Mouse (Mus musculus): ENCODE results near the gene Vav2. TPM values are rescaled to one million over a fixed set of nuclear protein-coding genes. Genes with fewer than 3 reads are reported as not detected.

The Vav2 gene
- polyA plus RNA-seq, 1 experiment from 2014 or later, result 17.3 TPM

DNA sequence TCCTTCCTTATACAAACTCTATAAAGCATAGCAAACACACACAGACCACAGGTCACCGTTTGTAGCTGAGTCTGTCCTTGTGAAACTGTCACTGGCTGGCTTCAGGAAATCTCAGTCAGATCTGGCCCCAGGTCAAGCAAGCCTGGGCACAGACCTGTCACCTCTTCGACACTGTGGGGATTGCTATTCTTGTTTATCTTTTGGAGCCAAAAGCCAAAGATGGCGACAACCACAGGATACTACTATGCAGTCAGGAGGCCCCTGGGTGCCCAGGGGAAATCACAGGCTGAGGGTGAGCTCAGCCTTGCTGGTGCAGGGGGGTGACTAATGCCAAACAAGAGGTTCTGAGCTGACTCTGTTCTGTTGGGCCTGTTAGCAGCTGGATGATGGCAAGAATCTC is 10.4 kb downstream of the Vav2 start:
- Histone ChIP-seq H3K36me3 (ENCODE audit: control insufficient read depth, insufficient read depth, low read length) (no peaks in the 10 kb centered on the region), H3K4me2 (ENCODE audit: low read depth) (no peak overlapping the region), H3K27ac (ENCODE audit: low read depth, low read length) (no peak overlapping the region), H3K27me3 (ENCODE audit: control insufficient read depth, insufficient read depth, low read length) (no peaks in the 10 kb centered on the region), H3K4me1 (ENCODE audit: control insufficient read depth, insufficient read depth, low read length) (peaks cover 65% of the 10 kb centered on the region), H3K4me3 (ENCODE audit: low read depth, low read length) (no peak overlapping the region), H3K9ac (ENCODE audit: low read length) (0 out of 2 replicates have a peak overlapping the region, but pooled peaks have one; percentile 27), H3K9me3 (ENCODE audit: control insufficient read depth, low read length) (no peaks in the 10 kb centered on the region)
- 45% methylated on average over 3 of the region's 3 CpGs for WGBS
- DNase-seq (ENCODE audit: low spot score) (no peak), ATAC-seq (ENCODE audit: insufficient read depth, low FRiP score, low TSS enrichment) (no peak)

DNA sequence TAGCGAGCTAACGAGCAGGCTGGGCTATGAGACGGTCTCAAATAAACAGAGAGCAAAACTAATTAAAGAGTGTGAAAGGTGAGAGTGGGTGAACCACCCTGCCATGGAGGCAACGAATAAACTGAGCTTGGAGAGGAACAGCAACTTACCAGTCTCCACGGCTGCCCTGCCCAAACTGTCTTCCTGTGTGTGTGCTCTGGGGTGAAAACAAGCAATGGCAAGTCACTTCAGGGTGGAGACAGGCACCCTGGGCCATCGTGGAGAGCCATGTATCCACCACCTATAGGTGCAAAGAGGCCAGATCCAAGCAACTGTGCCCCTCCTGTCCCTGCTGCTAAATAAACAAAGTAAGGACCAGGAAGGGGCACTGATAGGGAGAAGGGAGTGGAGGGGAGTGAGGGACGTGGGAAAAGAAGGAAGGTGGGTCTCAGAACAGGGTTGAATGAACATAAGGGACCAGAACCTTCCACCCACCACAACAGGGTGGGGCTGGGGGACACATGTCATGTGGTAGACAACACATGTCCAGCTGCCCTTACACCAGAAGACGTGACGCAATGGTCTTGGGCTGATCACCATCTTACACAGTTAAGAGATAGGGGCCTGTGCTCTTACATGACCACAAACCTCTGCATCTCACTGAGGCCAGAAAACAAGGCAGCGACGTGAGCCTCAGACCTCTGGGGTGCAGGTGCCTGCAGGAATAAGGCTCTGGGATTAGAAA is 11.6 kb downstream of the Vav2 start:
- ATAC-seq (ENCODE audit: insufficient read depth, low FRiP score, low TSS enrichment), result no peak
- DNase-seq (ENCODE audit: low spot score), result no peak
- Histone ChIP-seq H3K9ac (ENCODE audit: low read length) (no peak overlapping the region), H3K4me1 (ENCODE audit: control insufficient read depth, insufficient read depth, low read length) (peaks cover 69% of the 10 kb centered on the region), H3K4me2 (ENCODE audit: low read depth) (peak overlapping the region; percentile 34), H3K36me3 (ENCODE audit: control insufficient read depth, insufficient read depth, low read length) (no peaks in the 10 kb centered on the region), H3K9me3 (ENCODE audit: control insufficient read depth, low read length) (no peaks in the 10 kb centered on the region), H3K4me3 (ENCODE audit: low read depth, low read length) (no peak overlapping the region), H3K27me3 (ENCODE audit: control insufficient read depth, insufficient read depth, low read length) (no peaks in the 10 kb centered on the region), H3K27ac (ENCODE audit: low read depth, low read length) (peak overlapping the region; percentile 95)
- WGBS, result 72% methylated on average over 11 of the region's 11 CpGs

DNA sequence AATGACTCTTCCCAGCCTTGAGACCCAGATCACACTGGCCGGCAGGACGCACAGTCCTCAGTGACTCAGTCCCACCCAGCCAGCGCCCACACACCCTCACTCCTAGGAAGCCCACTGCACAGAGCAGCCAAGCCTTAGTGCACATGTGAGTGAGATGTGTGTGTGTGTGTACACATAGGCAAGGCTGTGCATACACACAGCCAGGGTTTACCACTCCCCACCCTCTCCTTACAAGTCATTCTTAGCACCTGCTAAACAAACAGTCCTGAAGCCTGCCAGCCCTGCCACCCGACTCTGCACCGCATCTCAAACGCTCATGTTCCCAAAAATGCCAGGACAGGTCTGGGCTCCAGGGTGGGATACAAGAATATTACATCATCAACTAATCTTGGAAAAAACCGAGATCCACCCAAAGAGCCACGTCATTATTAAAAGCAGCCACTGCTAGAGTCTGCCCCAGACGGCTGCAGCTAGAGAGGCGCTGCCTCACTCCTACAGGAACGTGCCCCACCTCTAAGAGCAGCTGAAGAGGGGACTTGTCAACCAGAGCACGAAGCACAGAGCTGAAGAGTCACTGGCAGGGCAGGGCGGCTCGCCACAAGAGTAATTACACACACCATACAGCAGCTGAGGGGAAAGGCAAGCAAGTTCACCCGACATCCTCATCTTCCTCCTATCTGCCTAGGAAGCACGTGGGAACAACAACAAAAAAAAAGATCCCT is 12.7 kb downstream of the Vav2 start:
- peak overlapping the region; percentile 95 for H3K27ac ChIP-seq (ENCODE audit: low read depth, low read length)
- peak; percentile 78 for DNase-seq (ENCODE audit: low spot score)
- no peaks in the 10 kb centered on the region for H3K36me3 ChIP-seq (ENCODE audit: control insufficient read depth, insufficient read depth, low read length)
- no peaks in the 10 kb centered on the region for H3K9me3 ChIP-seq (ENCODE audit: control insufficient read depth, low read length)
- peak; percentile 90 for ATAC-seq (ENCODE audit: insufficient read depth, low FRiP score, low TSS enrichment)
- WGBS, result 18% methylated on average over 16 of the region's 16 CpGs
- no peaks in the 10 kb centered on the region for H3K27me3 ChIP-seq (ENCODE audit: control insufficient read depth, insufficient read depth, low read length)
- H3K4me2 ChIP-seq (ENCODE audit: low read depth), result peak overlapping the region; percentile 34
- H3K4me3 ChIP-seq (ENCODE audit: low read depth, low read length), result no peak overlapping the region
- peak overlapping the region; percentile 48 for H3K9ac ChIP-seq (ENCODE audit: low read length)
- peaks cover 66% of the 10 kb centered on the region for H3K4me1 ChIP-seq (ENCODE audit: control insufficient read depth, insufficient read depth, low read length)

DNA sequence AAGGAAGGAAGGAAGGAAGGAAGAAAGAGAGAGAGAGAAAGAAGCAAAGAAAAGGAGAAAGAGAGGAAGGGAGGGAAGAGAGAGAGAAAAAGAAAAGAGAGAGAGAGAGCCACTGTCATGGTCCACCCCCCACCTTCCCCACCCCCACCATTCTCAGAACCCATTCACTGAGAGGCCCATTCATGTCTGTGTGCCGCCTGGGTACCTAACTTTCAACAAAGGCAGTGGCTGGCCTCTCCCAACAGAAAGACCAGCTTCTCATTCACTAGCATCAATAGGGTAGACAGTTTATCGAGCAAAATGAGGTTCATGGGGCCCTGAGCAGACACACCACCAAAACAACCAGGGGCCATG is 13.3 kb downstream of the Vav2 start:
- H3K4me1 ChIP-seq (ENCODE audit: control insufficient read depth, insufficient read depth, low read length), result peaks cover 62% of the 10 kb centered on the region
- WGBS, result 23% methylated on average over 2 of the region's 2 CpGs
- peak; percentile 66; the same call in 1 of the 2 replicates for ATAC-seq (ENCODE audit: insufficient read depth, low FRiP score, low TSS enrichment)
- H3K9ac ChIP-seq (ENCODE audit: low read length), result peak overlapping the region; percentile 48; the same call in 1 of the 2 replicates
- H3K27me3 ChIP-seq (ENCODE audit: control insufficient read depth, insufficient read depth, low read length), result no peaks in the 10 kb centered on the region
- H3K27ac ChIP-seq (ENCODE audit: low read depth, low read length), result peak overlapping the region; percentile 95
- no peaks in the 10 kb centered on the region for H3K9me3 ChIP-seq (ENCODE audit: control insufficient read depth, low read length)
- no peaks in the 10 kb centered on the region for H3K36me3 ChIP-seq (ENCODE audit: control insufficient read depth, insufficient read depth, low read length)
- peak overlapping the region; percentile 34 for H3K4me2 ChIP-seq (ENCODE audit: low read depth)
- H3K4me3 ChIP-seq (ENCODE audit: low read depth, low read length), result no peak overlapping the region
- no peak for DNase-seq (ENCODE audit: low spot score)

DNA sequence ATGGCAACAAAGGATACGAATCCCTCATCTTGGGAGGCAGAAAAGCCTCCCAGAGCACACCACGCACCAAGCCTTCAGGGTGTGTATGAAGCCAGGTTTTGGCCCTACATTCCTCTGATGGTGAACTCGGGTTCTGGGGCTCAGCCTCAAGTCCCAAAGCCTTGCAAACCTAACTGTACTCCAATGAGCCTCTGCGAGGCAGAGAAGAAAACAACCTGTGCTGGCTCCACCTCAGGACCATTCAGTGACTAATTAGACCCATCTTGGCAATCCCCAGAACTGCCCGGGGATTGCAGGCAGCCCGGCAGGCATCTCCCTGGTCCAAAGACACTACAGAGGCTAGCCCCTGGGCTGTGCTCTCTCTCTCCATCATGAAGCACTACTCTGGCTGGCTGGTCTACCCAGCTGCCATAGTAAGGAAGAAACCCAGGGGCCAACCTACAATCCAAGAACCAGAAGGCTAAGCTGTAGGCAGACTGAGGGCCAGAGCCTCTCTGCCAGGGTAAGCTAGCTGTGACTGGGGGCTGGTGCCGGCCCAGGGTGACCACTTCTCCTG is 14.5 kb downstream of the Vav2 start:
- no peak overlapping the region for H3K4me3 ChIP-seq (ENCODE audit: low read depth, low read length)
- DNase-seq (ENCODE audit: low spot score) (no peak), ATAC-seq (ENCODE audit: insufficient read depth, low FRiP score, low TSS enrichment) (no peak)
- peak overlapping the region; percentile 93 for H3K27ac ChIP-seq (ENCODE audit: low read depth, low read length)
- no peaks in the 10 kb centered on the region for H3K36me3 ChIP-seq (ENCODE audit: control insufficient read depth, insufficient read depth, low read length)
- peaks cover 62% of the 10 kb centered on the region for H3K4me1 ChIP-seq (ENCODE audit: control insufficient read depth, insufficient read depth, low read length)
- WGBS, result 3% methylated on average over 7 of the region's 7 CpGs
- no peaks in the 10 kb centered on the region for H3K9me3 ChIP-seq (ENCODE audit: control insufficient read depth, low read length)
- peak overlapping the region; percentile 26 for H3K4me2 ChIP-seq (ENCODE audit: low read depth)
- no peaks in the 10 kb centered on the region for H3K27me3 ChIP-seq (ENCODE audit: control insufficient read depth, insufficient read depth, low read length)
- peak overlapping the region; percentile 9 for H3K9ac ChIP-seq (ENCODE audit: low read length)

DNA sequence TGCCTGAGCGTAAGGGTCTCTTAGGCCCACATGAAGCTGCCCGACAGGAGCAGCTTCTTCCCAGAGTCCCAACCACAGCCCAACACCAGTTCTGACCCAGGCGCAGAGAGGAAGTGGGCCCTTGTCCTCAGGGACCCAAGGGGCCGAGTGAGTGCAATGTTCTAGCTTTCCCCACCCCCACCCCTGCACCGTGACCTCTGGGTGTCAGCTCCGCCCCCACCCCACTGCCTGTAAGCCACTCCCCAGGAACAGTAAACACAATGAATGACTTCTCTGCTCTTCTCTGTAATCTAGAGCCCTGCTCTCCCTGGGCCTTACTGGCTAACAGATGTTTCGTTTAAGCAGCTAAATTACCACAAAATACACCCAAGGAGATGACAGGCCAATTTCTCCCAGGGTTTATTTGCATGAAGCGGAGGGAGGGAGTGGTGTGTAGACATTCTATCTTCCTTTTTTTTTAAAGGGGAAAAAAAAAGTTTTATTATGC is 15.1 kb downstream of the Vav2 start:
- Histone ChIP-seq H3K36me3 (ENCODE audit: control insufficient read depth, insufficient read depth, low read length) (no peaks in the 10 kb centered on the region), H3K4me2 (ENCODE audit: low read depth) (peak overlapping the region; percentile 26), H3K9ac (ENCODE audit: low read length) (peak overlapping the region; percentile 35; the same call in 1 of the 2 replicates), H3K27ac (ENCODE audit: low read depth, low read length) (peak overlapping the region; percentile 93), H3K27me3 (ENCODE audit: control insufficient read depth, insufficient read depth, low read length) (no peaks in the 10 kb centered on the region), H3K4me3 (ENCODE audit: low read depth, low read length) (no peak overlapping the region), H3K9me3 (ENCODE audit: control insufficient read depth, low read length) (no peaks in the 10 kb centered on the region), H3K4me1 (ENCODE audit: control insufficient read depth, insufficient read depth, low read length) (peaks cover 64% of the 10 kb centered on the region)
- ATAC-seq (ENCODE audit: insufficient read depth, low FRiP score, low TSS enrichment) (no peak), DNase-seq (ENCODE audit: low spot score) (peak; percentile 57)
- 9% methylated on average over 8 of the region's 8 CpGs for WGBS

DNA sequence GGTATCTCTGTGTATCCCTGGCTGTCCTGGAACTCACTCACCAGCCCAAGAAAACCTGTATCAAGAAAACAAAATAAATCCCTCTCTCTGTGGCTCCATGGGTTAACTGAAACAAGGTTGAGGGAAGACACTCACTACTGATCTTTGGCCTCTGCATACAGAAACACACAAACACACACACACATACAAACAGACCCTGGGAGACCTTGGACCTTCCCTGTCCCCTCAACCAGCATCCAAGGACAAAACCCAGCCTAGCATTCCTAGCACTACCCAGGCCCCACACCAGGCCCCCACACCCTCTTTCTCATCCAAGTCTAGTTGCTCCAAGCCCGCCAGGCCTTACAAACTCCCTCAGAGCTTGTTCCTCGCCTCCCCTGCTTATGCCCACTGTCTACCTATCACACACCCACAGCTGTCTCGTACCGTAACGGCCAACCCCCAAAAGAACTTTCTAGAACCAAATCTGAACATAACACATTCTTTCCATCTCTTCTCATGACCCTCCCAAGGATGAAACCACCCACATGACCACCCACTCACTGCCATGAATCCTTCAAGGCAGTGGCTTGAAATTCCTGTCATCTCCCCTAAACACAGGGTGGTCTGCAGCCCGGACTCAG is 16.2 kb downstream of the Vav2 start:
- H3K27ac ChIP-seq (ENCODE audit: low read depth, low read length), result no peak overlapping the region; the same call in 1 of the 2 replicates
- H3K4me1 ChIP-seq (ENCODE audit: control insufficient read depth, insufficient read depth, low read length), result peaks cover 57% of the 10 kb centered on the region
- no peak overlapping the region for H3K4me3 ChIP-seq (ENCODE audit: low read depth, low read length)
- no peak overlapping the region for H3K4me2 ChIP-seq (ENCODE audit: low read depth)
- DNase-seq (ENCODE audit: low spot score) (no peak), ATAC-seq (ENCODE audit: insufficient read depth, low FRiP score, low TSS enrichment) (no peak)
- 90% methylated on average over 6 of the region's 6 CpGs for WGBS
- no peak overlapping the region for H3K9ac ChIP-seq (ENCODE audit: low read length)
- no peaks in the 10 kb centered on the region for H3K9me3 ChIP-seq (ENCODE audit: control insufficient read depth, low read length)
- H3K36me3 ChIP-seq (ENCODE audit: control insufficient read depth, insufficient read depth, low read length), result no peaks in the 10 kb centered on the region
- no peaks in the 10 kb centered on the region for H3K27me3 ChIP-seq (ENCODE audit: control insufficient read depth, insufficient read depth, low read length)

DNA sequence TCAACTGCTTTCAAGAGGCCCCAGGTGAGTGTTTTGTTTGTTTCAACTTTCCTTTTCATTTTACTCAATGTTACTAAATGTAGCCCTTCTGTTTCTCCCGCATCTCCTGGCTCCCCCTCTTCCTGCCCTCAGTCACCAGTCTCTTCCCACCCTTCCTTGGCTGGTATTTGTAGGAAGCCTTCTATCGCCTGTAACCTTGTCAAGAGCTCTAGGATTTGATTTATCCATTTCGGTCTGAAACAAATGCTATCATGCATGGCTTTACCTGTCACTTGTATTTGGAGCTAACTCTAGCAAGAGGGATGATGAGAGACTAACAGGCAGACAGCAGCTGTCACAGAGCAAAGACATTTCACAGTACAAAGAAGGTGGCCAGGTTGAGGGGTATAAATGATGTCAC is 18.6 kb downstream of the Vav2 start:
- DNase-seq (ENCODE audit: low spot score) (no peak), ATAC-seq (ENCODE audit: insufficient read depth, low FRiP score, low TSS enrichment) (no peak)
- Histone ChIP-seq H3K27me3 (ENCODE audit: control insufficient read depth, insufficient read depth, low read length) (no peaks in the 10 kb centered on the region), H3K9ac (ENCODE audit: low read length) (no peak overlapping the region), H3K4me2 (ENCODE audit: low read depth) (no peak overlapping the region), H3K27ac (ENCODE audit: low read depth, low read length) (no peak overlapping the region), H3K4me3 (ENCODE audit: low read depth, low read length) (no peak overlapping the region), H3K4me1 (ENCODE audit: control insufficient read depth, insufficient read depth, low read length) (peaks cover 46% of the 10 kb centered on the region), H3K36me3 (ENCODE audit: control insufficient read depth, insufficient read depth, low read length) (no peaks in the 10 kb centered on the region), H3K9me3 (ENCODE audit: control insufficient read depth, low read length) (no peaks in the 10 kb centered on the region)
- WGBS, result 80% methylated on average over 3 of the region's 3 CpGs

All from neural tube, embryonic 11.5 days (tissue).